Mouse (Mus musculus) bone marrow macrophage, adult 2 months (primary cell): Measurements from ENCODE around the gene Srsf4.

Source experiments
- CTCF ChIP-seq: IDR thresholded peaks from 2 replicates; pipeline ENCODE4 v1.5.1; 2012; ENCODE audit warnings: low read depth, mild to moderate bottlenecking, low read length, moderate library complexity
- POLR2A ChIP-seq: IDR thresholded peaks from 2 replicates; pipeline ENCODE4 v1.6.1; 2012; ENCODE audit warnings: mild to moderate bottlenecking, low read depth, low read length, borderline replicate concordance

- no peak for TF ChIP-seq POLR2A
- TF ChIP-seq CTCF: no peak
These were observed 40.5 kb upstream of the Srsf4 start for GRCm38 (mm10) chr4:131832759-131833407.
